Comparison of ENCODE assay signal across 10 mouse cellular contexts in the genomic region with DNA sequence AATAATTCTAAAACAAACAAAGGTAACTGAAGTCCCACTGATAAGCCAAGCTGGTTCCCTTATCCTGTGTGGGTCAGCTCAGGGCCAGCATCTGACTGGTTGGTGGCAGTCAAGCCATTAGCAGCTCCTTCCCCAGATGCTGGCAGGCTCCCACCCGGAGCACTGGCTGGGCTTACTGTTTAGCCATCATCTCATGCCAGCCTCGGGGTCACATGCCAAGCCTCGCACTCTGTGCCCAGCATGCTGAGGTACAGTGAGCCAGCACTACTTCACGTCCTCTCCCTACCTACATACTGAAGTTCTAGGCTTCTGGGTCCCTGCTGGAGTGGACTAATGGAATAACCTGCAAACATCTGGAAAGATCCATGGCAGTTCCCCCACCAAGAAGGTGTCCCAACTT. TPM values are rescaled to one million over a fixed set of nuclear protein-coding genes. Genes with fewer than 3 reads are reported as not detected.
"Had no signal": no experiment of that assay in that cellular context is flagged by ENCODE, and none has a peak within 500 bp of the region (broad histone marks: within the 10 kb centered on the region; RNA-seq: fewer than 3 reads in every experiment).

No protein-coding gene starts in this region.

- DNase-seq: kidney, postnatal 14 days; lung, postnatal 14 days; right cerebral cortex, postnatal 14 days; thymus, adult 2 months; thymus, postnatal 25 days had no signal

RNA-seq across cellular contexts. Expression of a gene that starts 10.6 kb away (rescaled TPM):
- total RNA-seq: monocyte, adult 5-6 weeks had no signal

RNA-seq across cellular contexts. Expression of a gene that starts 38.6 kb away (rescaled TPM):
- total RNA-seq: layer of hippocampus, adult 8-10 months; left cerebral cortex, adult 2 months; left cerebral cortex, postnatal 25 days; monocyte, adult 5-6 weeks; neutrophil, adult 5-6 weeks had no signal
